Mouse (Mus musculus) forebrain, embryonic 14.5 days (tissue): ENCODE measurements around the gene Gm12185. TPM values are rescaled to one million over a fixed set of nuclear protein-coding genes. Genes with fewer than 3 reads are reported as not detected.

ENCODE experiments used
- ATAC-seq: fragments of 200-750 bp; cut with Nextera tagmentation; 2 replicates; pipeline ENCODE4 v1.8.0; 2017; ENCODE audit warnings: mild to moderate bottlenecking, moderate library complexity
- DNase-seq: peaks from one replicate; pipeline ENCODE4 v3.0.0-alpha.2; 2015; ENCODE audit warnings: low spot score
- H3K27ac ChIP-seq: fragments of 300-500 bp; sonication (generic); 2 replicates; pipeline ENCODE4 v1.5.1; 2014; ENCODE audit warnings: low read depth, mild to moderate bottlenecking, control low read depth, low read length, moderate library complexity
- H3K27me3 ChIP-seq: fragments of 300-500 bp; sonication (generic); replicated peaks from 2 replicates; pipeline ENCODE4 v1.6.1; 2014; ENCODE audit warnings: low read length, control low read depth, mixed read lengths; ENCODE audit not compliant: control insufficient read depth, insufficient read depth
- H3K36me3 ChIP-seq: fragments of 300-500 bp; sonication (generic); 2 replicates; pipeline ENCODE4 v1.6.1; 2014; ENCODE audit warnings: low read length, control low read depth; ENCODE audit not compliant: control insufficient read depth, insufficient read depth
- H3K4me1 ChIP-seq: fragments of 300-500 bp; sonication (generic); 2 replicates; pipeline ENCODE4 v1.6.1; 2014; ENCODE audit warnings: antibody characterized with exemption, low read length, control low read depth; ENCODE audit not compliant: control insufficient read depth, insufficient read depth
- H3K4me2 ChIP-seq: fragments of 300-500 bp; sonication (generic); 2 replicates; pipeline ENCODE4 v1.6.1; 2014; ENCODE audit warnings: mild to moderate bottlenecking, control low read depth, low read length
- H3K4me3 ChIP-seq: fragments of 300-500 bp; sonication (generic); 2 replicates; pipeline ENCODE4 v1.5.1; 2014; ENCODE audit warnings: low read depth, low read length, control low read depth
- H3K9ac ChIP-seq: fragments of 300-500 bp; sonication (generic); 2 replicates; pipeline ENCODE4 v1.6.1; 2014; ENCODE audit warnings: mild to moderate bottlenecking, low read length, control low read depth, moderate library complexity
- H3K9me3 ChIP-seq: fragments of 300-500 bp; sonication (generic); replicated peaks from 2 replicates; pipeline ENCODE4 v1.6.1; 2016; ENCODE audit warnings: low read length, control low read depth, mixed read lengths; ENCODE audit not compliant: control insufficient read depth
- WGBS: fragments of 180-500 bp; shearing (Covaris S2); extraction: QIAGEN DNeasy Blood & Tissue Kit; methylation state at CpG from one replicate; pipeline ENCODE4 v1.1.7; 2014; 5-methylcytosine and 5-hydroxymethylcytosine counted together
- polyA plus RNA-seq: library from polyadenylated mRNA; unstranded; fragments of >200 nt; fragmentation: Nextera tagmentation; extraction: Ambion mirVana; gene quantifications from 2 replicates; pipeline ENCODE4 v1.2.1, GENCODE M21; 2014

Gene Gm12185
- polyA plus RNA-seq, 1 experiment from 2014 or later, result not detected

- no peaks in the 10 kb centered on the region for H3K36me3 ChIP-seq
- H3K9ac ChIP-seq, result peak within 1 kb of the TSS; percentile 65
- peak within 1 kb of the TSS; percentile 33 for H3K4me3 ChIP-seq
- H3K27ac ChIP-seq, result no peak within 1 kb of the TSS
- DNase-seq, result peak; percentile 37
- 2% methylated on average over 19 of the region's 19 CpGs for WGBS
- no peaks in the 10 kb centered on the region for H3K9me3 ChIP-seq
- H3K4me1 ChIP-seq, result peaks cover 3% of the 10 kb centered on the region; the same call in 1 of the 2 replicates
- ATAC-seq, result peak; percentile 63
- H3K4me2 ChIP-seq, result peak within 1 kb of the TSS; percentile 61
- H3K27me3 ChIP-seq, result no peaks in the 10 kb centered on the region
Observed at GRCm38 (mm10) chr11:48871201-48871772, 120.7 kb downstream of the Gm12185 start, which contains the start of gene Irgm1. Gene Irgm1 (minus strand): TSS chr11:48871683.

GRCm38 (mm10) chr11:48870781-48871180 is 121.2 kb downstream of the Gm12185 start:
- no peak for ATAC-seq

GRCm38 (mm10) chr11:48869380-48870110 is 122.5 kb downstream of the Gm12185 start:
- Histone ChIP-seq H3K4me1 (peaks cover 3% of the 10 kb centered on the region; the same call in 1 of the 2 replicates), H3K9me3 (no peaks in the 10 kb centered on the region), H3K4me3 (no peak overlapping the region), H3K27ac (no peak overlapping the region), H3K27me3 (no peaks in the 10 kb centered on the region), H3K36me3 (no peaks in the 10 kb centered on the region), H3K9ac (no peak overlapping the region), H3K4me2 (no peak overlapping the region)
- ATAC-seq (no peak), DNase-seq (no peak)
- 76% methylated on average over 7 of the region's 7 CpGs for WGBS

More at GRCm38 (mm10) chr11:48870781-48871180, 121.2 kb downstream of the Gm12185 start:
- 40% methylated on average over 7 of the region's 7 CpGs for WGBS
- Histone ChIP-seq H3K36me3 (no peaks in the 10 kb centered on the region), H3K9ac (peak overlapping the region; percentile 65), H3K9me3 (no peaks in the 10 kb centered on the region), H3K27me3 (no peaks in the 10 kb centered on the region), H3K4me1 (peaks cover 3% of the 10 kb centered on the region; the same call in 1 of the 2 replicates), H3K4me2 (peak overlapping the region; percentile 61), H3K4me3 (peak overlapping the region; percentile 33), H3K27ac (no peak overlapping the region)
- no peak for DNase-seq

- Histone ChIP-seq H3K4me3 (no peak overlapping the region), H3K27me3 (no peaks in the 10 kb centered on the region), H3K36me3 (no peaks in the 10 kb centered on the region), H3K4me2 (no peak overlapping the region), H3K4me1 (peaks cover under 1% of the 10 kb centered on the region; the same call in 1 of the 2 replicates), H3K27ac (no peak overlapping the region), H3K9me3 (no peaks in the 10 kb centered on the region), H3K9ac (no peak overlapping the region)
- 93% methylated on average over 9 of the region's 9 CpGs for WGBS
- DNase-seq, result no peak
- no peak for ATAC-seq
Observed at GRCm38 (mm10) chr11:48866481-48866880, 125.5 kb downstream of the Gm12185 start.

- Histone ChIP-seq H3K9ac (no peak overlapping the region), H3K4me3 (no peak overlapping the region), H3K36me3 (no peaks in the 10 kb centered on the region), H3K4me1 (no peaks in the 10 kb centered on the region), H3K27ac (no peak overlapping the region), H3K4me2 (no peak overlapping the region), H3K9me3 (no peaks in the 10 kb centered on the region), H3K27me3 (0 out of 2 replicates have a peak, but pooled peaks cover 4% of the 10 kb centered on the region)
- ATAC-seq (no peak), DNase-seq (no peak)
- WGBS, result 88% methylated on average over 3 of the region's 3 CpGs
Observed at GRCm38 (mm10) chr11:48863808-48864207, 128.2 kb downstream of the Gm12185 start.

- DNase-seq (no peak), ATAC-seq (no peak)
- H3K9ac ChIP-seq, result no peak overlapping the region
- 0 out of 2 replicates have a peak, but pooled peaks cover 4% of the 10 kb centered on the region for H3K27me3 ChIP-seq
- no peak overlapping the region for H3K4me2 ChIP-seq
- H3K4me1 ChIP-seq, result peaks cover under 1% of the 10 kb centered on the region; the same call in 1 of the 2 replicates
- H3K27ac ChIP-seq, result no peak overlapping the region
- no peaks in the 10 kb centered on the region for H3K36me3 ChIP-seq
- no peak overlapping the region for H3K4me3 ChIP-seq
- WGBS, result 93% methylated on average over 1 of the region's 1 CpGs
- H3K9me3 ChIP-seq, result no peaks in the 10 kb centered on the region
Observed at GRCm38 (mm10) chr11:48862784-48863319, 129.2 kb downstream of the Gm12185 start.

GRCm38 (mm10) chr11:48859014-48859413 is 133.0 kb downstream of the Gm12185 start:
- Histone ChIP-seq H3K36me3 (no peaks in the 10 kb centered on the region), H3K27me3 (0 out of 2 replicates have a peak, but pooled peaks cover 4% of the 10 kb centered on the region), H3K4me1 (peaks cover 11% of the 10 kb centered on the region), H3K4me2 (peak overlapping the region; percentile 89), H3K9me3 (no peaks in the 10 kb centered on the region), H3K4me3 (peak overlapping the region; percentile 36; the same call in 1 of the 2 replicates), H3K9ac (no peak overlapping the region), H3K27ac (no peak overlapping the region)
- no peak for ATAC-seq
- WGBS, result 0% methylated on average over 6 of the region's 6 CpGs
- peak; percentile 92 for DNase-seq
